Mouse (Mus musculus) retina, postnatal 1 day (tissue): ENCODE results near the gene Gaa.
A peak's percentile ranks its signal among the peaks of the same experiment; 100 is the strongest.

Source experiments
- DNase-seq: peaks from one replicate; pipeline ENCODE4 v3.0.0-alpha.2; 2012

The Gaa gene

GRCm38 (mm10) chr11:119306762-119307657, 39.3 kb downstream of the Gaa start:
- peak; percentile 28 for DNase-seq

GRCm38 (mm10) chr11:119307658-119307867, 39.9 kb downstream of the Gaa start, which contains the start of gene Card14:
Card14 (plus strand) TSS chr11:119307768.
- DNase-seq, result no peak

GRCm38 (mm10) chr11:119307916-119308315, 40.2 kb downstream of the Gaa start:
- DNase-seq, result peak; percentile 41

DNA sequence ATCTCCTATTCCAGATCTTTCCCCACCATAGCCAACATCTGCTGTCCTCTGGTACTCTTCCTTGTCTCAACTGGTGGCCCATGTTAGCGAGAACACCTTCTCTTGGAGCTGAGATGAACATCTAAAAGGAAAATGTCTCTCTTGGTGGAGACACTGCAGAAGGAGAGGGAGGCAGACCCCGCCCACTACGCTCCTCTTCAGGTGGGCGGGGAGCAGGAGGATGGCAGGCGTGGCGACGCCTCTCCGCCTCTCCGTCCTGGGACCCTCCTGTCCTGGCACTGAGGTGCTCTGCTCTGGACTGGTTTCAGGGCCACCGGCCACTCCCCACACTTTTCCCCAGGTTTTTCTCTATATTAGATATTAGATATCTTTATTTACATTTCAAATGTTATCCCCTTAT, 42.9 kb downstream of the Gaa start:
- no peak for DNase-seq

DNA sequence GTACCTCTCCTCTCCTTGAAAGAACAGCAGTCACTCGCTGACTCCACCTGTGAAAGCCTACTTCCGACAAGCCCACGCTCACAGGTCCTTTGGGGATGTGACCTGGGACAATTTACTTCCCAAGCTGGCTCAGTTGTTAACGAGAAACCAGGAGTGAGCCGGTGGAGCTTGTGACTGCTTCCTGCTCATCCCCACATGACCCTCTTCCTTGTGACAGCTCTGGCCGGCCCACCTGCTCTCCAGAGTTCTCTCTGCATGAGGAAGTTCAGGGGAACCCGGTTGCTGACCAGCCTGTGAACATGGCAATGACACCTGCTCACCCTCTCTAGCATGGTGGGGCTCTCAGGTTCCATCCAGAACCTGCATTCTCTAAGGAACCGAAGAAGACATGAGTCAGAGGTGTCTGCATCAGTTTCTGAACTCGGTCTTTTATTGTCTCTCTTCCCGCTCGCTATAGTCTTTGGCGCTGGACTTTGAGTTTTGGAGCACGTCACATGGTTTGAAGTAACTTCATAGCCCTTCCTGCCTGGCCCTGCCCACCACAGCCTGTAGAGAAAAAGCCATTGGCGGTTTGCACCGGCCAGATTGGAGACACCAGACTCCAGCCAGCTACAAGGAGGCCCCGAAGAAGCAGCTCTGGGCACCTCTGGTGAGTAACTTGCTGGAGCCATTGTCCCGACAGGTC, 46.7 kb downstream of the Gaa start:
- no peak for DNase-seq

- no peak for DNase-seq
Observed at GRCm38 (mm10) chr11:119316720-119317119, 49.0 kb downstream of the Gaa start.

GRCm38 (mm10) chr11:119322521-119322920, 54.8 kb downstream of the Gaa start:
- no peak for DNase-seq

DNA sequence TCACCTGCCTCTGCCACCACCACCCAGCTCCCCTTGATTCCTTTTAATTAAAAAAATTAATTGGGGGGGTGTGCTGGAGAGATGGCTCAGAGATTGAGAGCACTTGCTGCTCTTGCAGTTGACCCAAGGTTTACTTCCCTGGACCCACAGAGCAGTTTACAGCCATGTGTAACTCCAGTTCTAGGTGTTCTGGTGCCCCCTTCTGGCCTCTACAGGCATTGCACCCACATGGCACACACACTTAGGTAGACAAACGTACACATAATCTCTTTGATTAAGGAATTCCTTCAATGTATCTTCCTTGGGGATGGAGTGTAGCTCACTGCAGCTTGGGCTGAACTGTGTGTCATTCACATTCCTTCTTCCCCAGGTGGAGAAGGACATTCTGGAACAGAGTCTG, 57.4 kb downstream of the Gaa start:
- DNase-seq, result no peak

DNA sequence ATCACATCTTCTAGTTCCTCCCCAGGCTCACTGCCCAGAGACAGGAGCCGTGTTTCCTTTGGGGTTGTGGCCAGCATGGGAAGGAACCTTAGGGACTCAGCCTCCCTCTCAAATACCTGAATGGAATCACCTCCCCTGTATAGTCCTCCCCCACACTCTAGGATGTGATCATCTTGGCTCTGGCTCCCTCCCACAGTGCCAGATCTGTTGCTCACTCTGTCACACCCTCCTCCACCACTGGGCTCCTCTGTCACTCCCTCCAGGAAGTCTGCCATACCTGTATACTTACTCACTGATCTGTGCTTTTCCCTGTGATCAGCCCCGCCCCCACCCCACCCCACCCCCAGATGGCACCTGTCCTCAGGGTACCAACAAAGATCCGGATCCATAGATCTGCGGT, 62.9 kb downstream of the Gaa start:
- DNase-seq, result no peak

GRCm38 (mm10) chr11:119331970-119332369, 64.3 kb downstream of the Gaa start:
- DNase-seq, result no peak
